Mouse (Mus musculus): ENCODE results near the gene Coq8a.

GRCm38 (mm10) chr1:180181966-180182319 is 17.5 kb downstream of the Coq8a start:
- TF ChIP-seq POLR2A (IDR thresholded peaks at IDR 0.05; ENCODE audit: low read depth, low read length) (no peak), CTCF (IDR thresholded peaks at IDR 0.05; ENCODE audit: extremely low read depth, insufficient read length, insufficient replicate concordance, low read depth, low read length) (no peak)
